Mouse (Mus musculus): ENCODE results near the gene Slc35b2. TPM values are rescaled to one million over a fixed set of nuclear protein-coding genes. Genes with fewer than 3 reads are reported as not detected.
A peak's percentile ranks its signal among the peaks of the same experiment; 100 is the strongest.

Gene Slc35b2
- polyA plus RNA-seq, 1 experiment from 2014 or later, result 139 TPM

- Histone ChIP-seq H3K36me3 (no peaks in the 10 kb centered on the region), H3K4me3 (peak within 1 kb of the TSS; percentile 31), H3K27me3 (peaks cover 29% of the 10 kb centered on the region), H3K27ac (no peak within 1 kb of the TSS), H3K4me2 (peak within 1 kb of the TSS; percentile 52), H3K9ac (0 out of 2 replicates have a peak within 1 kb of the TSS, but pooled peaks have one; percentile 3), H3K4me1 (peaks cover 46% of the 10 kb centered on the region), H3K9me3 (no peaks in the 10 kb centered on the region)
- WGBS, result 16% methylated on average over 32 of the region's 32 CpGs
- no peak for ATAC-seq (ENCODE audit: insufficient number of reproducible peaks, low FRiP score, low TSS enrichment, low read depth)
Measured at GRCm38 (mm10) chr17:45599446-45600242, 36.0 kb downstream of the Slc35b2 start, which contains the start of gene Slc29a1. Gene Slc29a1 (minus strand): TSS chr17:45599606.

GRCm38 (mm10) chr17:45600267-45600666 lies 36.6 kb downstream of the Slc35b2 start:
- no peak for ATAC-seq (ENCODE audit: insufficient number of reproducible peaks, low FRiP score, low TSS enrichment, low read depth)
- Histone ChIP-seq H3K4me3 (no peak overlapping the region), H3K27me3 (peaks cover 29% of the 10 kb centered on the region), H3K27ac (no peak overlapping the region), H3K4me2 (no peak overlapping the region), H3K36me3 (no peaks in the 10 kb centered on the region), H3K9ac (no peak overlapping the region), H3K9me3 (no peaks in the 10 kb centered on the region), H3K4me1 (peaks cover 40% of the 10 kb centered on the region)
- 52% methylated on average over 8 of the region's 8 CpGs for WGBS

GRCm38 (mm10) chr17:45601325-45601724 lies 37.7 kb downstream of the Slc35b2 start:
- no peaks in the 10 kb centered on the region for H3K9me3 ChIP-seq
- H3K36me3 ChIP-seq, result no peaks in the 10 kb centered on the region
- H3K27ac ChIP-seq, result 0 out of 2 replicates have a peak overlapping the region, but pooled peaks have one; percentile 38
- H3K4me2 ChIP-seq, result no peak overlapping the region
- 19% methylated on average over 22 of the region's 22 CpGs for WGBS
- peak overlapping the region; percentile 4; the same call in 1 of the 2 replicates for H3K4me3 ChIP-seq
- peaks cover 29% of the 10 kb centered on the region for H3K27me3 ChIP-seq
- no peak for ATAC-seq (ENCODE audit: insufficient number of reproducible peaks, low FRiP score, low TSS enrichment, low read depth)
- no peak overlapping the region for H3K9ac ChIP-seq
- peaks cover 29% of the 10 kb centered on the region for H3K4me1 ChIP-seq

GRCm38 (mm10) chr17:45601877-45602304 lies 38.2 kb downstream of the Slc35b2 start, which contains the start of gene Mymx:
Gene Mymx (minus strand): TSS chr17:45602102.
- Histone ChIP-seq H3K9me3 (no peaks in the 10 kb centered on the region), H3K36me3 (no peaks in the 10 kb centered on the region), H3K27me3 (peaks cover 29% of the 10 kb centered on the region), H3K4me1 (peaks cover 24% of the 10 kb centered on the region), H3K9ac (no peak within 1 kb of the TSS), H3K27ac (0 out of 2 replicates have a peak within 1 kb of the TSS, but pooled peaks have one; percentile 38), H3K4me3 (peak within 1 kb of the TSS; percentile 4; the same call in 1 of the 2 replicates), H3K4me2 (no peak within 1 kb of the TSS)
- 35% methylated on average over 6 of the region's 6 CpGs for WGBS
- ATAC-seq (ENCODE audit: insufficient number of reproducible peaks, low FRiP score, low TSS enrichment, low read depth), result peak; percentile 52; the same call in 1 of the 2 replicates

- H3K27ac ChIP-seq, result no peak overlapping the region
- no peak overlapping the region for H3K4me2 ChIP-seq
- 73% methylated on average over 3 of the region's 3 CpGs for WGBS
- no peaks in the 10 kb centered on the region for H3K36me3 ChIP-seq
- peaks cover 19% of the 10 kb centered on the region for H3K4me1 ChIP-seq
- H3K4me3 ChIP-seq, result no peak overlapping the region
- no peak overlapping the region for H3K9ac ChIP-seq
- ATAC-seq (ENCODE audit: insufficient number of reproducible peaks, low FRiP score, low TSS enrichment, low read depth), result no peak
- no peaks in the 10 kb centered on the region for H3K9me3 ChIP-seq
- H3K27me3 ChIP-seq, result peaks cover 29% of the 10 kb centered on the region
Measured at GRCm38 (mm10) chr17:45602984-45603383, 39.3 kb downstream of the Slc35b2 start.

GRCm38 (mm10) chr17:45606992-45607879 lies 43.6 kb downstream of the Slc35b2 start:
- no peak for ATAC-seq (ENCODE audit: insufficient number of reproducible peaks, low FRiP score, low TSS enrichment, low read depth)
- no peak overlapping the region for H3K4me3 ChIP-seq
- no peaks in the 10 kb centered on the region for H3K36me3 ChIP-seq
- H3K4me2 ChIP-seq, result no peak overlapping the region
- WGBS, result 64% methylated on average over 15 of the region's 15 CpGs
- H3K4me1 ChIP-seq, result no peaks in the 10 kb centered on the region
- peaks cover 2% of the 10 kb centered on the region; the same call in 1 of the 2 replicates for H3K27me3 ChIP-seq
- no peak overlapping the region for H3K27ac ChIP-seq
- no peaks in the 10 kb centered on the region for H3K9me3 ChIP-seq
- no peak overlapping the region for H3K9ac ChIP-seq

- Histone ChIP-seq H3K4me1 (no peaks in the 10 kb centered on the region), H3K9ac (no peak overlapping the region), H3K4me2 (no peak overlapping the region), H3K27ac (no peak overlapping the region), H3K9me3 (no peaks in the 10 kb centered on the region), H3K4me3 (no peak overlapping the region), H3K27me3 (no peaks in the 10 kb centered on the region), H3K36me3 (no peaks in the 10 kb centered on the region)
- 82% methylated on average over 4 of the region's 4 CpGs for WGBS
- no peak for ATAC-seq (ENCODE audit: insufficient number of reproducible peaks, low FRiP score, low TSS enrichment, low read depth)
Measured at GRCm38 (mm10) chr17:45608396-45608795, 44.7 kb downstream of the Slc35b2 start.

- Histone ChIP-seq H3K9me3 (no peaks in the 10 kb centered on the region), H3K4me3 (no peak overlapping the region), H3K27ac (peak overlapping the region; percentile 61; the same call in 1 of the 2 replicates), H3K4me2 (no peak overlapping the region), H3K4me1 (no peaks in the 10 kb centered on the region), H3K9ac (no peak overlapping the region), H3K36me3 (no peaks in the 10 kb centered on the region), H3K27me3 (no peaks in the 10 kb centered on the region)
- WGBS, result 35% methylated on average over 5 of the region's 5 CpGs
- ATAC-seq (ENCODE audit: insufficient number of reproducible peaks, low FRiP score, low TSS enrichment, low read depth), result no peak
Measured at GRCm38 (mm10) chr17:45610144-45610866, 46.6 kb downstream of the Slc35b2 start.

GRCm38 (mm10) chr17:45612008-45612407 lies 48.3 kb downstream of the Slc35b2 start:
- Histone ChIP-seq H3K4me2 (no peak overlapping the region), H3K9me3 (no peaks in the 10 kb centered on the region), H3K27ac (no peak overlapping the region), H3K27me3 (no peaks in the 10 kb centered on the region), H3K36me3 (no peaks in the 10 kb centered on the region), H3K4me1 (no peaks in the 10 kb centered on the region), H3K9ac (no peak overlapping the region), H3K4me3 (no peak overlapping the region)
- WGBS, result 64% methylated on average over 8 of the region's 8 CpGs
- no peak for ATAC-seq (ENCODE audit: insufficient number of reproducible peaks, low FRiP score, low TSS enrichment, low read depth)

- Histone ChIP-seq H3K9me3 (no peaks in the 10 kb centered on the region), H3K4me2 (no peak overlapping the region), H3K27ac (no peak overlapping the region), H3K9ac (no peak overlapping the region), H3K27me3 (no peaks in the 10 kb centered on the region), H3K4me1 (no peaks in the 10 kb centered on the region), H3K4me3 (no peak overlapping the region), H3K36me3 (no peaks in the 10 kb centered on the region)
- WGBS, result 81% methylated on average over 7 of the region's 7 CpGs
- no peak for ATAC-seq (ENCODE audit: insufficient number of reproducible peaks, low FRiP score, low TSS enrichment, low read depth)
Measured at GRCm38 (mm10) chr17:45612921-45613320, 49.2 kb downstream of the Slc35b2 start.

GRCm38 (mm10) chr17:45616046-45616650 lies 52.5 kb downstream of the Slc35b2 start:
- Histone ChIP-seq H3K9me3 (no peaks in the 10 kb centered on the region), H3K4me2 (no peak overlapping the region), H3K27ac (no peak overlapping the region), H3K9ac (no peak overlapping the region), H3K4me1 (peaks cover 9% of the 10 kb centered on the region; the same call in 1 of the 2 replicates), H3K27me3 (no peaks in the 10 kb centered on the region), H3K36me3 (no peaks in the 10 kb centered on the region), H3K4me3 (no peak overlapping the region)
- 41% methylated on average over 4 of the region's 4 CpGs for WGBS
- ATAC-seq (ENCODE audit: insufficient number of reproducible peaks, low FRiP score, low TSS enrichment, low read depth), result peak; percentile 52

Measured in limb, embryonic 15.5 days (tissue).